12 mouse cellular contexts compared by ENCODE assay signal in the genomic region with DNA sequence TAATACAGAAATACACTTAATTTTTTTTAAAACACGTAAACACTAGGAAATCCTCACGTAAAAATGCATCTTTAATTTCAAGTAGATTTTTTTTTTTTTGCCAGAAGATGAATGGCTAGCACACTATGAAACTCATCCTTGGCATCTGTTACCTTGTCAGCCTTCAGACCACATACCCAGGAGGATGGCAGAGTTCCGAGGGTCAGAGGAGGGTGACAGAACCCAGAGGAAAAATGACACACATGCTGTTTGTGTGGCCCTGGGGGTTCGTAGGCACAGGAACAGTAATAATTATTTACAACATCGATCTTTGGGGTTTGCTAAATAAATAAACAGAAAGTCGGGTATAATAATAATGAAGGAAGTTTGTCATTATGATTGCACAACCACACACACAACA.
"Had no signal": no experiment of that assay in that cellular context is flagged by ENCODE, and none has a peak within 500 bp of the region (broad histone marks: within the 10 kb centered on the region; RNA-seq: fewer than 3 reads in every experiment).

No protein-coding gene starts in this region.

- DNase-seq: lung, adult 18-20 months; lung, embryonic 14.5 days; lung, postnatal 10 days; lung, postnatal 4 days; retina, postnatal 1 day; right cerebral cortex, adult 18-20 months; right cerebral cortex, postnatal 25 days; right cerebral cortex, postnatal 4 days; spleen, adult 18-20 months; thymus, adult 18-20 months; thymus, postnatal 14 days; thymus, postnatal 36 days had no signal
